8 mouse cellular contexts compared by ENCODE assay signal in the genomic region with DNA sequence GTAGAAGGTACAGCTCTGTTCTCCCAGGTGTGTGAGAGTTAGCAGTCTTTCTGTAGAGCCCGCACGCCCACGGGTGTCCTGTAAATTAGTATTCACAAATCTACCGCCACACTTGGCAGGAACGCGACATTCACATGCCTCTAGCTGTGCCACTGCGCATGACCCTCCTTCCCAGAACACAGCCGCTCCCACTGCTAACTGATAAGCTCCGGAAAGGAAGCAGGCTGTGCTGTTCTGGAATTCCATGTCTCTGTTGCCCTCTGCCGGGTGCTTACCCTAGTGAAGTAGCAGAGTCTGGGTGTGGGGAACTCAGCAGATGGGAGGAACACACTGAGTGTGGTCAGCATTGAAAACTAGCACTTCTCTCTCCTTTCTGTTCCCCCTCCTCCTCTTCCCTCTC. TPM values are rescaled to one million over a fixed set of nuclear protein-coding genes. Genes with fewer than 3 reads are reported as not detected.
DNase-seq lines count a peak whose midpoint lies in the region; ATAC-seq lines count a peak whose summit lies in the region.

No protein-coding gene starts in this region.

- peak overlapping the region; percentile 40 for H3K4me2 ChIP-seq in intestine, embryonic 14.5 days (ENCODE audit: low read length)

- intact Hi-C loops in gastrocnemius, postnatal 36 days (cut with DNase I) = loop anchor here (2.0 to 5.0 kb wide), 3 partner anchors 218 to 582 kb away; partner anchors contain the start of gene Klf13

- H3K36me3 ChIP-seq in intestine, embryonic 14.5 days (ENCODE audit: control insufficient read depth, insufficient read depth, low read length) = no peaks in the 10 kb centered on the region

- H3K4me1 ChIP-seq in intestine, embryonic 14.5 days (replicated peaks; ENCODE audit: control insufficient read depth, insufficient read depth, low read length) = no peaks in the 10 kb centered on the region

- DNase-seq in adrenal gland, postnatal 25 days = peak; percentile 71
- DNase-seq in embryo, embryonic 11.5 days (ENCODE audit: low read depth, low spot score) = peak; percentile 38
- DNase-seq in gastrocnemius, postnatal 36 days = peak; percentile 53 to 71
- DNase-seq in intestine, embryonic 14.5 days (ENCODE audit: low spot score) = peak; percentile 69
- peak; percentile 87 to 93 for DNase-seq in left cerebral cortex, adult 9 months (ENCODE audit: low spot score in 2 of 2)
- DNase-seq in right cerebral cortex, postnatal 10 days (ENCODE audit: low spot score in 2 of 2) = peak; percentile 92 to 96

- no peak overlapping the region for H3K27ac ChIP-seq in intestine, embryonic 14.5 days (ENCODE audit: low read depth)

- peak overlapping the region; percentile 10; the same call in 1 of the 2 replicates for H3K4me3 ChIP-seq in intestine, embryonic 14.5 days (ENCODE audit: low read depth, low read length)

- ATAC-seq in intestine, embryonic 14.5 days (replicated peaks; ENCODE audit: low FRiP score, low TSS enrichment, low read depth) = peak; percentile 85
- peak; percentile 90 for ATAC-seq in megakaryocyte, adult 5-6 weeks (ENCODE audit: poor library complexity, severe bottlenecking)
- no peak for ATAC-seq in activated CD4-positive, CD25-positive, alpha-beta regulatory T cell, adult 4 months

- no peak overlapping the region for H3K9ac ChIP-seq in intestine, embryonic 14.5 days (ENCODE audit: low read length)

- H3K9me3 ChIP-seq in intestine, embryonic 14.5 days (ENCODE audit: control insufficient read depth, low read length) = no peaks in the 10 kb centered on the region

- H3K27me3 ChIP-seq in intestine, embryonic 14.5 days (replicated peaks; ENCODE audit: control insufficient read depth, insufficient read depth, low read length) = no peaks in the 10 kb centered on the region

- WGBS in intestine, embryonic 14.5 days = 3% methylated on average over 10 of the region's 10 CpGs

RNA-seq across cellular contexts. Expression of gene Trpm1, which starts 2.1 kb away (rescaled TPM):
- total RNA-seq in adrenal gland, postnatal 25 days (2021) = not detected in 2 replicates
- total RNA-seq in gastrocnemius, postnatal 36 days (2021) = under 1 TPM; 0.47 to 0.56 TPM
- polyA plus RNA-seq in intestine, embryonic 14.5 days (2014; fragmentation: Nextera tagmentation; extraction: Ambion mirVana) = not detected in 2 replicates
- not detected in 2 replicates for total RNA-seq in megakaryocyte, adult 5-6 weeks (2015)
- not detected in 2 replicates for total RNA-seq in megakaryocyte, adult 5-6 weeks (2017)
- polyA plus RNA-seq in activated CD4-positive, CD25-positive, alpha-beta regulatory T cell, adult 4 months (2017; shearing (Covaris generic)) = 1 to 10 TPM; 4.6 to 7.4 TPM

Comparison
In these comparisons a context has a peak if more than half of its experiments do, and no peak if none do; other contexts are left out.
1. DNase-seq: peak in every context shown above with its lines; median percentile 94 in right cerebral cortex, postnatal 10 days; 90 in left cerebral cortex, adult 9 months; 71 in adrenal gland, postnatal 25 days; 69 in intestine, embryonic 14.5 days; 62 in gastrocnemius, postnatal 36 days; 38 in embryo, embryonic 11.5 days.